In the genomic region with DNA sequence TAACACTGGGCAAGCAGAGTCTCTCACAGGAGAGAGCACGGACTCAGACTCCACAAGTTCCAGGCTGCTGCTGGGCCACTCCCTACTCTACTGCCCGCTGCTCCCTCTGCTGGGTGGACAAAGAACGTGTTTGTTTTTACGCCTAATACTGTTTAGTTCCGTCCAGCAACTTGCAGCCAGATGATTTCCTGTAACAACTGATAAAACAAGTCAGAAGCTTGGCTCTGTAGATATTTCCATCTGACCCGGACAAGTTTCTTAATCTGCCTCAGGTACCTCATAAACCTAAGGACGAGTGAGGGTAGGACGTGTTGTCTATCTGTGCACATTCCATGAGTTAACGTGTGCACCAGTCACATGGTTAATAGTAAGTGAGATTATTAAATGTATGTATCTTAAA, we compare ENCODE assay signal across 8 mouse cellular contexts. TPM values are rescaled to one million over a fixed set of nuclear protein-coding genes. Genes with fewer than 3 reads are reported as not detected.
DNase-seq lines count a peak whose midpoint lies in the region; ATAC-seq lines count a peak whose summit lies in the region.

No protein-coding gene starts in this region.

- no peak for ATAC-seq in midbrain, embryonic 11.5 days (ENCODE audit: low FRiP score)
- ATAC-seq in midbrain, embryonic 15.5 days (replicated peaks): no peak
- no peak for ATAC-seq in embryonic facial prominence, embryonic 11.5 days (replicated peaks; ENCODE audit: insufficient number of reproducible peaks, low FRiP score, low TSS enrichment, low read depth)
- ATAC-seq in midbrain, embryonic 13.5 days: 0 out of 2 replicates have a peak, but pooled peaks have one; percentile 53

- H3K4me1 ChIP-seq in midbrain, embryonic 11.5 days (ENCODE audit: control insufficient read depth, insufficient read depth, low read length): no peaks in the 10 kb centered on the region
- H3K4me1 ChIP-seq in midbrain, embryonic 15.5 days: peaks cover 11% of the 10 kb centered on the region
- no peaks in the 10 kb centered on the region for H3K4me1 ChIP-seq in embryonic facial prominence, embryonic 11.5 days (ENCODE audit: control insufficient read depth, insufficient read depth, low read length)
- peaks cover 15% of the 10 kb centered on the region for H3K4me1 ChIP-seq in midbrain, embryonic 13.5 days (replicated peaks)

- no peak overlapping the region for H3K4me2 ChIP-seq in midbrain, embryonic 11.5 days
- H3K4me2 ChIP-seq in midbrain, embryonic 15.5 days: no peak overlapping the region
- H3K4me2 ChIP-seq in embryonic facial prominence, embryonic 11.5 days (ENCODE audit: low read depth, low read length): no peak overlapping the region
- no peak overlapping the region for H3K4me2 ChIP-seq in midbrain, embryonic 13.5 days (replicated peaks)

- H3K27me3 ChIP-seq in midbrain, embryonic 11.5 days (ENCODE audit: control insufficient read depth, insufficient read depth, low read length): no peaks in the 10 kb centered on the region
- H3K27me3 ChIP-seq in midbrain, embryonic 15.5 days (replicated peaks): no peaks in the 10 kb centered on the region
- no peaks in the 10 kb centered on the region for H3K27me3 ChIP-seq in embryonic facial prominence, embryonic 11.5 days (ENCODE audit: control insufficient read depth, insufficient read depth, low read length)
- no peaks in the 10 kb centered on the region for H3K27me3 ChIP-seq in midbrain, embryonic 13.5 days

- peak; percentile 88 for DNase-seq in midbrain, embryonic 11.5 days (ENCODE audit: low spot score, missing footprints)
- DNase-seq in R1 (ENCODE audit: low read depth, low spot score): peak; percentile 68
- peak; percentile 69 for DNase-seq in embryonic facial prominence, embryonic 11.5 days (ENCODE audit: low spot score)
- DNase-seq in heart, postnatal 25 days (ENCODE audit: low spot score): peak; percentile 47
- DNase-seq in left cerebral cortex, postnatal 4 days: peak; percentile 44
- peak; percentile 62 to 65 for DNase-seq in urinary bladder, postnatal 36 days (ENCODE audit: low spot score in 2 of 2)

- intact Hi-C loops in heart, postnatal 25 days (cut with DNase I): loop anchor here (10.0 kb wide), 1 partner anchor 387 kb away; no protein-coding TSS in a partner anchor
- intact Hi-C loops in left cerebral cortex, postnatal 4 days (cut with DNase I): no loop called here

- H3K4me3 ChIP-seq in midbrain, embryonic 11.5 days (ENCODE audit: low read depth, low read length): no peak overlapping the region
- H3K4me3 ChIP-seq in midbrain, embryonic 15.5 days: no peak overlapping the region
- H3K4me3 ChIP-seq in embryonic facial prominence, embryonic 11.5 days (ENCODE audit: low read depth, low read length): no peak overlapping the region
- H3K4me3 ChIP-seq in midbrain, embryonic 13.5 days (replicated peaks): no peak overlapping the region

- no peak overlapping the region for H3K27ac ChIP-seq in midbrain, embryonic 11.5 days (ENCODE audit: low read depth, low read length)
- H3K27ac ChIP-seq in midbrain, embryonic 15.5 days: no peak overlapping the region
- no peak overlapping the region for H3K27ac ChIP-seq in embryonic facial prominence, embryonic 11.5 days (replicated peaks; ENCODE audit: low read depth, low read length)
- H3K27ac ChIP-seq in midbrain, embryonic 13.5 days: no peak overlapping the region

- H3K9ac ChIP-seq in midbrain, embryonic 11.5 days (ENCODE audit: low read length): no peak overlapping the region
- H3K9ac ChIP-seq in midbrain, embryonic 15.5 days: no peak overlapping the region
- H3K9ac ChIP-seq in embryonic facial prominence, embryonic 11.5 days (replicated peaks; ENCODE audit: low read length): no peak overlapping the region
- H3K9ac ChIP-seq in midbrain, embryonic 13.5 days (replicated peaks): no peak overlapping the region

- H3K36me3 ChIP-seq in midbrain, embryonic 11.5 days (ENCODE audit: control insufficient read depth, insufficient read depth, low read length): peaks cover 10% of the 10 kb centered on the region
- peaks cover 17% of the 10 kb centered on the region; the same call in 1 of the 2 replicates for H3K36me3 ChIP-seq in midbrain, embryonic 15.5 days (replicated peaks)
- peaks cover 2% of the 10 kb centered on the region for H3K36me3 ChIP-seq in embryonic facial prominence, embryonic 11.5 days (replicated peaks; ENCODE audit: control insufficient read depth, insufficient read depth, low read depth, low read length)
- H3K36me3 ChIP-seq in midbrain, embryonic 13.5 days: peaks cover 26% of the 10 kb centered on the region

- no peaks in the 10 kb centered on the region for H3K9me3 ChIP-seq in midbrain, embryonic 11.5 days (ENCODE audit: control insufficient read depth, low read length)
- H3K9me3 ChIP-seq in midbrain, embryonic 15.5 days: no peaks in the 10 kb centered on the region
- H3K9me3 ChIP-seq in embryonic facial prominence, embryonic 11.5 days (replicated peaks; ENCODE audit: control insufficient read depth, low read length): no peaks in the 10 kb centered on the region
- H3K9me3 ChIP-seq in midbrain, embryonic 13.5 days: no peaks in the 10 kb centered on the region

- WGBS in midbrain, embryonic 11.5 days: 49% methylated on average over 9 of the region's 9 CpGs
- WGBS in midbrain, embryonic 15.5 days: 43% methylated on average over 9 of the region's 9 CpGs
- 42% methylated on average over 9 of the region's 9 CpGs for WGBS in embryonic facial prominence, embryonic 11.5 days
- 44% methylated on average over 9 of the region's 9 CpGs for WGBS in midbrain, embryonic 13.5 days

RNA-seq across cellular contexts. Expression of gene Ccdc186, which starts 10.4 kb away (rescaled TPM):
- 18.4 and 21.5 TPM in 2 replicates for polyA plus RNA-seq in midbrain, embryonic 11.5 days (2014; fragmentation: Nextera tagmentation; extraction: Ambion mirVana)
- 25.3 and 27.3 TPM in 2 replicates for polyA plus RNA-seq in midbrain, embryonic 15.5 days (2015; fragmentation: Nextera tagmentation; extraction: Ambion mirVana)
- polyA plus RNA-seq in embryonic facial prominence, embryonic 11.5 days (2014; fragmentation: Nextera tagmentation; extraction: Ambion mirVana): 16.2 and 21.4 TPM in 2 replicates
- total RNA-seq in heart, postnatal 25 days (2021): 10 to 100 TPM; 26.0 to 30.7 TPM
- total RNA-seq in left cerebral cortex, postnatal 4 days (2021): 10 to 100 TPM; 41.4 to 42.1 TPM
- polyA plus RNA-seq in midbrain, embryonic 13.5 days (2015; fragmentation: Nextera tagmentation; extraction: Ambion mirVana): 28.8 and 29.1 TPM in 2 replicates

RNA-seq across cellular contexts. Expression of gene Tdrd1, which starts 14.4 kb away (rescaled TPM):
- polyA plus RNA-seq in midbrain, embryonic 11.5 days (2014; fragmentation: Nextera tagmentation; extraction: Ambion mirVana): 0.27 and 0.50 TPM in 2 replicates
- polyA plus RNA-seq in midbrain, embryonic 15.5 days (2015; fragmentation: Nextera tagmentation; extraction: Ambion mirVana): 0.72 and 0.88 TPM in 2 replicates
- 0.93 and 0.98 TPM in 2 replicates for polyA plus RNA-seq in embryonic facial prominence, embryonic 11.5 days (2014; fragmentation: Nextera tagmentation; extraction: Ambion mirVana)
- total RNA-seq in heart, postnatal 25 days (2021): under 1 TPM in 1 of 2 experiments, not detected in 1; 0.06 TPM
- total RNA-seq in left cerebral cortex, postnatal 4 days (2021): 1 to 10 TPM; 1.1 to 1.4 TPM
- 0.42 and 0.62 TPM in 2 replicates for polyA plus RNA-seq in midbrain, embryonic 13.5 days (2015; fragmentation: Nextera tagmentation; extraction: Ambion mirVana)
